Mouse (Mus musculus) neural tube, embryonic 13.5 days (tissue): ENCODE results near the gene Ndufb10. TPM values are rescaled to one million over a fixed set of nuclear protein-coding genes. Genes with fewer than 3 reads are reported as not detected.

Experiments used
- ATAC-seq: fragments of 200-750 bp; cut with Nextera tagmentation; 2 replicates; pipeline ENCODE4 v1.8.0; 2017; ENCODE audit warnings: low read depth, mild to moderate bottlenecking, moderate TSS enrichment, moderate library complexity
- H3K27ac ChIP-seq: fragments of 300-500 bp; sonication (generic); replicated peaks from 2 replicates; pipeline ENCODE4 v1.5.1; 2015; ENCODE audit warnings: moderate library complexity, mild to moderate bottlenecking, inconsistent platforms
- H3K27me3 ChIP-seq: fragments of 300-500 bp; sonication (generic); 2 replicates; pipeline ENCODE4 v1.6.1; 2015; ENCODE audit warnings: mild to moderate bottlenecking, inconsistent platforms
- H3K36me3 ChIP-seq: fragments of 300-500 bp; sonication (generic); 2 replicates; pipeline ENCODE4 v1.6.1; 2015; ENCODE audit warnings: mild to moderate bottlenecking, inconsistent platforms
- H3K4me1 ChIP-seq: fragments of 300-500 bp; sonication (generic); replicated peaks from 2 replicates; pipeline ENCODE4 v1.6.1; 2015; ENCODE audit warnings: inconsistent platforms
- H3K4me2 ChIP-seq: fragments of 300-500 bp; sonication (generic); 2 replicates; pipeline ENCODE4 v1.6.1; 2015; ENCODE audit warnings: inconsistent platforms, mild to moderate bottlenecking, moderate library complexity
- H3K4me3 ChIP-seq: fragments of 300-500 bp; sonication (generic); 2 replicates; pipeline ENCODE4 v1.5.1; 2015; ENCODE audit warnings: mild to moderate bottlenecking, inconsistent platforms
- H3K9ac ChIP-seq: fragments of 300-500 bp; sonication (generic); 2 replicates; pipeline ENCODE4 v1.6.1; 2015; ENCODE audit warnings: moderate library complexity, mild to moderate bottlenecking, inconsistent platforms
- H3K9me3 ChIP-seq: fragments of 300-500 bp; sonication (generic); 2 replicates; pipeline ENCODE4 v1.6.1; 2016; ENCODE audit warnings: inconsistent platforms
- WGBS: fragments of 180-500 bp; shearing (Covaris S2); methylation state at CpG from one replicate; pipeline ENCODE4 v1.1.7; 2015; 5-methylcytosine and 5-hydroxymethylcytosine counted together
- polyA plus RNA-seq: library from polyadenylated mRNA; unstranded; fragments of >200 nt; fragmentation: Nextera tagmentation; extraction: Ambion mirVana; gene quantifications from 2 replicates; pipeline ENCODE4 v1.2.1, GENCODE M21; 2015

The Ndufb10 gene
- polyA plus RNA-seq = 261 and 273 TPM in 2 replicates

DNA sequence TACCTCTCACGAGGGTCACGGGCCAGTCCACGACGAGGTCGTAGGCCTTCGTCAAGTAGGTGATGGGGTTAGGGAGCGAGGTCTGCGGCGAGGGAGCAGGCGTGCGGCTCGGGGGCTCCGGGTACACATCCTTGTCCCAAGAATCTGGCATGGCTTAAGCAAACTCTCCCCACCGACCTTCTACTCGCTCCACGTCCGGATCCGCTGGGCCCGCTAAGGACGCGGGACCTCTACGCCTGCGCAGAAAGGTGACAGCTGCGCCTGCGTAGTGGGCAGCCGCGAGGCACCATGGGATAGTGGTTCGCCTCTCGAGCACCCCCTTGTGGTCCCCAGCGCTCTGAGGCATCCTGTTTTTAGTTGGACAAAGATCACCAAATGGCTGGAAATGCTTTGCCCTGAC is at the start of gene Ndufb10:
Ndufb10 (minus strand) TSS at position 295 of the 400 bp plus-strand sequence.
- peak within 1 kb of the TSS; percentile 87 for H3K4me3 ChIP-seq
- peak within 1 kb of the TSS; percentile 96 for H3K9ac ChIP-seq
- 0 out of 2 replicates have a peak, but pooled peaks cover 10% of the 10 kb centered on the region for H3K27me3 ChIP-seq
- peaks cover 18% of the 10 kb centered on the region for H3K36me3 ChIP-seq
- H3K27ac ChIP-seq = peak within 1 kb of the TSS; percentile 86
- H3K9me3 ChIP-seq = no peaks in the 10 kb centered on the region
- H3K4me2 ChIP-seq = peak within 1 kb of the TSS; percentile 95
- WGBS = under 1% methylated on average over 30 of the region's 30 CpGs
- H3K4me1 ChIP-seq = peaks cover 31% of the 10 kb centered on the region
- peak; percentile 72 for ATAC-seq

DNA sequence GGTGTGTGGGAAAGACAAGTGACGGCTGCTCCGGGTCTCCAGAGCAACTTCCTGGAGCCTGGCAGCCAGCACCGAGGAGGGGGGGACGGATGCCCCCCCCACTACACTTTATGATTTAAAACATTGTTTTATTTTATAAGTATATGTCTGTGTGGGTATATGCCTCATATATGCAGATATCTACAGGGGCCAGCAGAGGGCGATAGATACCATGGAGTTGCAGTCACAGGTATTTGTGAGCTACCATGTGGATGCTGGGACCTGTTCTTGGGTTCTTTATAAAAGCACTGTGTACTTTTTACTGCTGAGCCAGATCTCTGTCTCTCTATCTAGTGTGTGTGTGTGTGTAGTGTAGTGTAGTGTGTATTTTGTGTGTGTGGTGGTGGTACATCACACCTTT is 49.0 kb upstream of the Ndufb10 start:
- Histone ChIP-seq H3K4me1 (no peaks in the 10 kb centered on the region), H3K9me3 (no peaks in the 10 kb centered on the region), H3K36me3 (no peaks in the 10 kb centered on the region), H3K9ac (no peak overlapping the region), H3K27ac (no peak overlapping the region), H3K27me3 (peaks cover 6% of the 10 kb centered on the region; the same call in 1 of the 2 replicates), H3K4me3 (no peak overlapping the region), H3K4me2 (no peak overlapping the region)
- WGBS = 83% methylated on average over 5 of the region's 5 CpGs
- ATAC-seq = no peak

DNA sequence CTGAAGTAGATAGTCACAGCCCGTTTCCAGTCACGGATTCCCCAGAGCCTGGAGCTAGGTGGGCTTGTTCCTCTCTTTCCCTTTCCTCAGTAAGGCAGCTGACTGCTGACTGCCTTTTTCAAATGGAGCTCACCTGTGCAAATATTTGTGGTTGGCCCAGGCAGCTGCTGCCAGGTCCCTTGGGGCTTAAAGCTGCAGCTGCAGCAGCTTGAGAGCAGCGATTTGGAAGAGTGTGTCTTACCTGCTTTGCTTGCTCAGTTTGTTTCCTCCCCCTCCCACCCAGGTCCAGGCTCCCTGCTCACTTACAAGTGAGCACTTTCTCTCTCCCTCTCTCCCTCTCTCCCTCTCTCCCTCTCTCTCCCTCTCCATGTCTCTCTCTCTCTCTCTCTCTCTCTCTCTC is 44.9 kb upstream of the Ndufb10 start:
- H3K4me2 ChIP-seq = no peak overlapping the region
- H3K4me3 ChIP-seq = no peak overlapping the region
- H3K4me1 ChIP-seq = no peaks in the 10 kb centered on the region
- no peak for ATAC-seq
- no peak overlapping the region for H3K27ac ChIP-seq
- H3K27me3 ChIP-seq = peaks cover 5% of the 10 kb centered on the region; the same call in 1 of the 2 replicates
- no peaks in the 10 kb centered on the region for H3K9me3 ChIP-seq
- no peaks in the 10 kb centered on the region for H3K36me3 ChIP-seq
- 47% methylated on average over 3 of the region's 3 CpGs for WGBS
- H3K9ac ChIP-seq = no peak overlapping the region

DNA sequence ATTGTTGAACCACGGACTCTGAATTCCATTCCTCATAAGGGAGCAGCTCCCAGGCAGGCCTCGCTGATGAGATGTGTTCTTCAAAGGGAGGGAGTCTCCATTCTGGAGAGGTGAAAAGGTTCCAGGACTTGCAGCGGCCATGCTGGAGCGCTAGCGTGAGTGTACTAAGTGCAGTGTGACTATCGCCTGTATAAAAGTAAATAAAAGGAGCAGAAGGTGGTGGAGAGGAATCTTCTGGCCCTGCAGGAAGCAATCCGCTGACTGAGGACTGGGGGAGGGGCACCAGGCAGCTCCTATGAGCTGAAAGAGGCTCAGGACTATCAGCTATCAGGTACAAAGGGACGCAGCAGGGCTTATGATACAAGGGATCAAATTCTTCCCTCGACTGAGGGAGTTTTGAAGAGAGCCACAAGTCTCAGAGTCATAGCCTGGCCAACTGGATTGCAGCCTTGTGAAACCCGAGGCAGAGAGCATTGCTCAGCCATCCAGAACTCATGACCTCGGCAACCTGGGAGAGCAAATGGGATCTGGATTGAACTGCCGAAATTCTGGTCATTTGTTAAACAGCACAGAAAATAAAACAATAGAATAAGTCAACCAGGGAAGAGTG is 42.1 kb upstream of the Ndufb10 start:
- Histone ChIP-seq H3K9me3 (no peaks in the 10 kb centered on the region), H3K4me1 (no peaks in the 10 kb centered on the region), H3K27ac (no peak overlapping the region), H3K36me3 (no peaks in the 10 kb centered on the region), H3K9ac (no peak overlapping the region), H3K4me3 (no peak overlapping the region), H3K27me3 (peaks cover 5% of the 10 kb centered on the region; the same call in 1 of the 2 replicates), H3K4me2 (no peak overlapping the region)
- no peak for ATAC-seq
- 34% methylated on average over 12 of the region's 12 CpGs for WGBS

DNA sequence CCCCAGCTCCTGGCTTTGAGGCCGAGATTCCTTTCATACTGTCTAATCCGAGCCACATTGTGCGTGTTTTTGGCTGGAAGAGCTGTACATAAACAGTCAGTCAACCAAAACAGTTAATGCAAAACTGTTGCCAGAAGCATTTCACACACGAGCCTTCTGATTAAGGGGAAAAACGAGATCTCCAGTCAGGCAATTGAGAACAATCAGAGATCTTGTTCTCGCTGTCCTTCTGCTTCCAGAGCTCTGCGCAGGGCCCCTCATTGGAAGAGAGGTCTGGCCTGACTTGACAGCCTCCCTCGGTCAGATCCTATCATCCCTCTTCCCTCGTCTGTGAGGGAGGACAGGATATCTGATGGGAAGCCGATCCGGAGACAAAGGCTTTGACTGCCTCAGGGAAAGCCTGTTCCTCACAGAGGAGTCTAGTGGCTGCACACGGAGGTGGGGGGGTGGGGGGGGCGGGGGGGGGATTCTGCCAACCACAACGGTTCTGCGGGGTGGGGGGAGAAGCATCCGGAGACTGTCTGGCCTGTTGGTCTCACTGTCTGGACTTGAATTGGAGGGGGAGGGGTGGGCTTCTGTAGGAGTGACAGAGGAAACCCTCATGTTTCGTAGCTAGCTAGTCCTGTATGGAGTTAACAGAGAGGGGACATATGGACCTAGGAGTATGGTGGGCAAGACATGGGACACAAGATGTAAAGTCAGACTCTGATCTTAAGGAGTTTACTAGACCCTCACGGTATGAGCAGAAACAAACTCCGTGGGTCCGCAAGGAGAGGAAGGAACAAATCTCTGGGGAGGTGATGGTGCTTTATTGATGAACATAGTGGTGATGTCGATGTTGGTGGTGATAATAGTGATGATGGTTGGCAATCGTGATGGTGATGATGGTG is 41.0 kb upstream of the Ndufb10 start:
- peaks cover 5% of the 10 kb centered on the region; the same call in 1 of the 2 replicates for H3K27me3 ChIP-seq
- no peak for ATAC-seq
- H3K36me3 ChIP-seq = no peaks in the 10 kb centered on the region
- no peaks in the 10 kb centered on the region for H3K4me1 ChIP-seq
- H3K4me3 ChIP-seq = no peak overlapping the region
- no peaks in the 10 kb centered on the region for H3K9me3 ChIP-seq
- no peak overlapping the region for H3K27ac ChIP-seq
- H3K9ac ChIP-seq = no peak overlapping the region
- H3K4me2 ChIP-seq = no peak overlapping the region
- WGBS = 65% methylated on average over 21 of the region's 22 CpGs

DNA sequence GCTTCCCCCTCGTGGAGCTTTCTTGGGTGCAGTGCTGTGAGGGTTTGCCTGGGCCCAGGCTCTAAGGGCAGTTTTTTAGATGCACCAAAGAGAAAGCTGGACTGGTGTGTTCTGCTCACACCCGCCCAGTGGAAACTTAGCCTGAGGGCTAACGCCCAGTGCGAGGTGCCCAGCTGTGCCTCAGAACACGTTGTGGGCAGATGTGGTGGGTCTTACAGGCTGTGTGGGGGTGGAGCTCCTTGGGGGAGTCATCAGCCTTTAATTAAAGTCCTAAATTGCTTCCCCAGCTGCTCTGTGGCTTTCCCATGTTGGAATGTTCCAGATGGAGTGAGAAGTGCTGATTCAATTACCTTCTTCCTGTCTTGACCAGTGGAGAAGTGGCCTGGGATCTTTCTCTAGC is 36.8 kb upstream of the Ndufb10 start:
- H3K27me3 ChIP-seq = peaks cover 6% of the 10 kb centered on the region
- no peaks in the 10 kb centered on the region for H3K9me3 ChIP-seq
- no peak for ATAC-seq
- no peak overlapping the region for H3K4me2 ChIP-seq
- no peak overlapping the region for H3K4me3 ChIP-seq
- WGBS = 44% methylated on average over 5 of the region's 5 CpGs
- no peaks in the 10 kb centered on the region for H3K36me3 ChIP-seq
- no peak overlapping the region for H3K9ac ChIP-seq
- H3K4me1 ChIP-seq = no peaks in the 10 kb centered on the region
- H3K27ac ChIP-seq = no peak overlapping the region

DNA sequence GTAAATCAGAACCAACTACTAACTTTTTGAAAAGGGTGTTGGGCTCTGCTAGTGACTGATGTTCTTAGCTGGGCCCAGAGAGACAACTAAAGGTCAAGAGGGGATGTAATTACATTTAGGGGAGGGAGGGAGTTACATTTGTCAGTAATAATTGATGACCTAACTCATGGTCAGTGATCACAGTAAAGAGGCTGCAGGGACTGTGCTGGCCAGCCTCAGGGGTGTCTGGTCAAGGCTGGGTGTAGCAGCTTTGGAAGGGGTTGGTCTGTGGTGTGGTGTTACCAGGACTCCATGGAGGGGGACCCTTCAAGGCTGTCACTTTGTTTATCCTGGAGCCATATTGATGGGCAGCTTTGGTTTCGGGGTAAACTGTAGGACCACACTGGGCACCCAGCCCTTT is 33.1 kb upstream of the Ndufb10 start:
- ATAC-seq = no peak
- Histone ChIP-seq H3K4me1 (peaks cover 10% of the 10 kb centered on the region), H3K27ac (no peak overlapping the region), H3K4me2 (no peak overlapping the region), H3K36me3 (no peaks in the 10 kb centered on the region), H3K4me3 (no peak overlapping the region), H3K9ac (no peak overlapping the region), H3K27me3 (peaks cover 43% of the 10 kb centered on the region), H3K9me3 (no peaks in the 10 kb centered on the region)
- WGBS = 94% methylated on average over 1 of the region's 1 CpGs

DNA sequence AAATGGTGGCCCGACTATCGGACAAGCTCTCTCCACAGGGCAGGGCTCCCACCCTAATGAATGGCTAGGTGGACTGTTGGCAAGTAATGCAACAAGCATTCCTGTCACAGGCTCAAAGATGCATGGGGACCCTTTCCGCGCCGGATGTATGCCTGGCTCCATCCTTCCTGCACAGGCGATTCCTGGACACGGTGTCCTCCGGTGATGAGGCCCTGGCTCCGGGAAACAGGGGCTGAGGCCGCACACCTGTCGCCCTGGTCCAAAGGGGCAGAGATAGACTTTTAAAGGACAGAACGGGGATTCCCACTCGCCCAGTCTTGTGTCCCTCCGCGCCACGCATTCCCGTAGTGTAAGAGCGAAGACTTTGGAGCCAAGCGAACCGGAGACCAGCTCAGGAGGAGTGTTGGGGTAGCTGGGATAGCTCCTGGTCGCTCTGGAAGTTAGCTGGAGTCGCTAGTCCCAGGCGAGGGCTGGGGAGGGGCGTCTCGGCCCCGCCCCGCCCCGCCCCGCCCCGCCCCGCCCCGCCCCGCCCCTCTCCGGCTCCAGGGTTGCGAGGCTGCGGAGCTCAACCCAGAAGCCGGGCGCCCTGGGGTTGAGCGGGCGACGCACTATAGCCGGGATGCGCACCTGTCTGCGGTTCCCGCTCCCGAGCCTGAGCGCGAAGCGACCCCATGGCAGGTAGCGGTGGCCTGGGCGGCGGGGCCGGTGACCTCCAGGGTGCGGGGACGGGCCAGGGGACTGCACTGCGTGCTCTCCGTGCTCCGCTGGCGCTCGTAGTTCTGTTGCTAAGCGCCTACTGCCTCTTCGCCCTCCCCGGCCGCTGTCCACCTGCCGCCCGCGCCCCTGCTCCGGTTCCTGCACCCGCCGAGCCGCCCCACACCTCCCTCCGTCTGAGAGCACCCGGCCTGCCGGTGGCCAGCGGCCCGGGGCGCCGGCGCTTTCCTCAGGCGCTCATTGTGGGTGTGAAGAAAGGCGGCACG is 28.4 kb upstream of the Ndufb10 start, which contains the start of gene Hs3st6:
Hs3st6 (plus strand) TSS at position 574 of the 980 bp plus-strand sequence.
- Histone ChIP-seq H3K4me1 (peaks cover 13% of the 10 kb centered on the region), H3K36me3 (no peaks in the 10 kb centered on the region), H3K4me2 (peak within 1 kb of the TSS; percentile 83), H3K9ac (peak within 1 kb of the TSS; percentile 60), H3K9me3 (no peaks in the 10 kb centered on the region), H3K4me3 (peak within 1 kb of the TSS; percentile 45), H3K27me3 (peaks cover 82% of the 10 kb centered on the region), H3K27ac (no peak within 1 kb of the TSS)
- 1% methylated on average over 82 of the region's 82 CpGs for WGBS
- peak; percentile 79 for ATAC-seq

DNA sequence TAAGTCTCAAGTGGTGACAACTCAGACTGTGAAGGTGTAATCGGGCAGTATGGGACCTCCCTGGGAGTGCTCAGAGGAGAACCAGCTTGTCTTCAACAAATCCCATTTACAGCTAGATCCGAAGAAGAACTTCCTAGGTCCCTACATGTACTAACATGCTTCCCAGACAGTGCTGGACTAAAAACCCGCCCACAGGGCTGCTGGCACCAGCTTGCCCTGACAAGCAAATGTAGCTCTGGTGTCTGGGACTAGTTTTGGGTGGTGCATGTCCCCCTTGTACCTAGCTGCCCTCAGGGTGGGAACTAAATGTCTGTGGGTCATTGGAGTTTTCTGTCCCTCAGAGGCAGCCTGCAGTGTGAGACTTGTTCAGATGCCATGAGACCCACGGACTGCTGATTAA is 27.2 kb upstream of the Ndufb10 start:
- WGBS = 34% methylated on average over 4 of the region's 4 CpGs
- H3K9ac ChIP-seq = no peak overlapping the region
- H3K27ac ChIP-seq = no peak overlapping the region
- no peak overlapping the region for H3K4me2 ChIP-seq
- H3K4me3 ChIP-seq = no peak overlapping the region
- no peaks in the 10 kb centered on the region for H3K9me3 ChIP-seq
- no peak for ATAC-seq
- peaks cover 13% of the 10 kb centered on the region for H3K4me1 ChIP-seq
- H3K27me3 ChIP-seq = peaks cover 88% of the 10 kb centered on the region
- H3K36me3 ChIP-seq = no peaks in the 10 kb centered on the region

DNA sequence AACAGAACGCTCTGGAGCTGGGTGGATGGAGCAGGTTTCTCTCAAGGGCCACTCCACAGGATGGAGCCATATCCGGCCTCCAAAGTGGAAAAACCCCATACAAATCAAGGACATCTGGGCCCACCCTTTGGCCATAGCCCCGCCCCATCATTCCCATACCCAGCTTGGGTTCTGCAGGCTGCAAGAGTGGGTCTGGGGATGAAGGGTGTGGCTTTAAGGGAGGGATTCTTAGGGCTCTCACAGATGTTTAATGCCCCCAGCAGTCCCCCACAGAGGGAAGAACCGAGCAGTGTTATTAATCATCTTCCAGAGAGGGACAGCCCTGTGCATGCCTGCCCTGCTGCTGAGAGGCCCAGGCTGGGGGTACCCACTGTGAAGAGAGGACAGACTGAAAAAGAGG is 22.7 kb upstream of the Ndufb10 start:
- WGBS = 40% methylated on average over 4 of the region's 4 CpGs
- peaks cover 3% of the 10 kb centered on the region; the same call in 1 of the 2 replicates for H3K4me1 ChIP-seq

More for the DNA sequence above, 22.7 kb upstream of the Ndufb10 start:
- no peak overlapping the region for H3K9ac ChIP-seq
- H3K9me3 ChIP-seq = no peaks in the 10 kb centered on the region
- no peak overlapping the region for H3K27ac ChIP-seq
- peaks cover 45% of the 10 kb centered on the region for H3K27me3 ChIP-seq
- H3K4me3 ChIP-seq = no peak overlapping the region
- no peak overlapping the region for H3K4me2 ChIP-seq
- H3K36me3 ChIP-seq = peaks cover 5% of the 10 kb centered on the region; the same call in 1 of the 2 replicates
- no peak for ATAC-seq
